Mouse (Mus musculus) forebrain, embryonic 14.5 days (tissue): ENCODE results near the gene Ak5. TPM values are rescaled to one million over a fixed set of nuclear protein-coding genes. Genes with fewer than 3 reads are reported as not detected.
"Not testable (repeated sequence)": the region's sequence is repeated elsewhere in the genome, so short reads cannot be mapped to it uniquely, and the experiment has no call there.

Source experiments
- ATAC-seq: fragments of 200-750 bp; cut with Nextera tagmentation; 2 replicates; pipeline ENCODE4 v1.8.0; 2017; ENCODE audit warnings: mild to moderate bottlenecking, moderate library complexity
- DNase-seq: peaks from one replicate; pipeline ENCODE4 v3.0.0-alpha.2; 2015; ENCODE audit warnings: low spot score
- H3K27ac ChIP-seq: fragments of 300-500 bp; sonication (generic); 2 replicates; pipeline ENCODE4 v1.5.1; 2014; ENCODE audit warnings: low read depth, mild to moderate bottlenecking, control low read depth, low read length, moderate library complexity
- H3K27me3 ChIP-seq: fragments of 300-500 bp; sonication (generic); replicated peaks from 2 replicates; pipeline ENCODE4 v1.6.1; 2014; ENCODE audit warnings: low read length, control low read depth, mixed read lengths; ENCODE audit not compliant: control insufficient read depth, insufficient read depth
- H3K36me3 ChIP-seq: fragments of 300-500 bp; sonication (generic); 2 replicates; pipeline ENCODE4 v1.6.1; 2014; ENCODE audit warnings: low read length, control low read depth; ENCODE audit not compliant: control insufficient read depth, insufficient read depth
- H3K4me1 ChIP-seq: fragments of 300-500 bp; sonication (generic); 2 replicates; pipeline ENCODE4 v1.6.1; 2014; ENCODE audit warnings: antibody characterized with exemption, low read length, control low read depth; ENCODE audit not compliant: control insufficient read depth, insufficient read depth
- H3K4me2 ChIP-seq: fragments of 300-500 bp; sonication (generic); 2 replicates; pipeline ENCODE4 v1.6.1; 2014; ENCODE audit warnings: mild to moderate bottlenecking, control low read depth, low read length
- H3K4me3 ChIP-seq: fragments of 300-500 bp; sonication (generic); 2 replicates; pipeline ENCODE4 v1.5.1; 2014; ENCODE audit warnings: low read depth, low read length, control low read depth
- H3K9ac ChIP-seq: fragments of 300-500 bp; sonication (generic); 2 replicates; pipeline ENCODE4 v1.6.1; 2014; ENCODE audit warnings: mild to moderate bottlenecking, low read length, control low read depth, moderate library complexity
- H3K9me3 ChIP-seq: fragments of 300-500 bp; sonication (generic); replicated peaks from 2 replicates; pipeline ENCODE4 v1.6.1; 2016; ENCODE audit warnings: low read length, control low read depth, mixed read lengths; ENCODE audit not compliant: control insufficient read depth
- WGBS: fragments of 180-500 bp; shearing (Covaris S2); extraction: QIAGEN DNeasy Blood & Tissue Kit; methylation state at CpG from one replicate; pipeline ENCODE4 v1.1.7; 2014; 5-methylcytosine and 5-hydroxymethylcytosine counted together
- polyA plus RNA-seq: library from polyadenylated mRNA; unstranded; fragments of >200 nt; fragmentation: Nextera tagmentation; extraction: Ambion mirVana; gene quantifications from 2 replicates; pipeline ENCODE4 v1.2.1, GENCODE M21; 2014

Ak5 gene
- polyA plus RNA-seq, 1 experiment from 2014 or later, result 4.9 TPM

- no peaks in the 10 kb centered on the region for H3K27me3 ChIP-seq
- H3K27ac ChIP-seq, result no peak overlapping the region
- no peak for DNase-seq
- H3K4me2 ChIP-seq, result no peak overlapping the region
- no peaks in the 10 kb centered on the region for H3K9me3 ChIP-seq
- no peaks in the 10 kb centered on the region for H3K4me1 ChIP-seq
- peaks cover 8% of the 10 kb centered on the region for H3K36me3 ChIP-seq
- no peak overlapping the region for H3K9ac ChIP-seq
- no peak overlapping the region for H3K4me3 ChIP-seq
- WGBS, result 95% methylated on average over 9 of the region's 9 CpGs
- ATAC-seq, result no peak
These were observed 201.3 kb downstream of the Ak5 start for GRCm38 (mm10) chr3:152466849-152467248.

- H3K36me3 ChIP-seq, result peaks cover 18% of the 10 kb centered on the region
- DNase-seq, result no peak
- no peaks in the 10 kb centered on the region for H3K4me1 ChIP-seq
- H3K9me3 ChIP-seq, result no peaks in the 10 kb centered on the region
- H3K27ac ChIP-seq, result no peak overlapping the region
- H3K4me3 ChIP-seq, result no peak overlapping the region
- no peak overlapping the region for H3K4me2 ChIP-seq
- H3K27me3 ChIP-seq, result no peaks in the 10 kb centered on the region
- H3K9ac ChIP-seq, result no peak overlapping the region
- ATAC-seq, result no peak
- WGBS, result 83% methylated on average over 6 of the region's 6 CpGs
These were observed 202.8 kb downstream of the Ak5 start for GRCm38 (mm10) chr3:152465338-152465737.

GRCm38 (mm10) chr3:152464462-152464861, 203.7 kb downstream of the Ak5 start:
- no peak overlapping the region for H3K9ac ChIP-seq
- H3K9me3 ChIP-seq, result no peaks in the 10 kb centered on the region
- 96% methylated on average over 3 of the region's 3 CpGs for WGBS
- ATAC-seq (0 out of 2 replicates have a peak, but pooled peaks have one; percentile 28), DNase-seq (no peak)
- peaks cover 20% of the 10 kb centered on the region for H3K36me3 ChIP-seq
- no peak overlapping the region for H3K27ac ChIP-seq
- H3K4me1 ChIP-seq, result no peaks in the 10 kb centered on the region
- H3K4me2 ChIP-seq, result no peak overlapping the region
- H3K4me3 ChIP-seq, result no peak overlapping the region
- H3K27me3 ChIP-seq, result no peaks in the 10 kb centered on the region

DNA sequence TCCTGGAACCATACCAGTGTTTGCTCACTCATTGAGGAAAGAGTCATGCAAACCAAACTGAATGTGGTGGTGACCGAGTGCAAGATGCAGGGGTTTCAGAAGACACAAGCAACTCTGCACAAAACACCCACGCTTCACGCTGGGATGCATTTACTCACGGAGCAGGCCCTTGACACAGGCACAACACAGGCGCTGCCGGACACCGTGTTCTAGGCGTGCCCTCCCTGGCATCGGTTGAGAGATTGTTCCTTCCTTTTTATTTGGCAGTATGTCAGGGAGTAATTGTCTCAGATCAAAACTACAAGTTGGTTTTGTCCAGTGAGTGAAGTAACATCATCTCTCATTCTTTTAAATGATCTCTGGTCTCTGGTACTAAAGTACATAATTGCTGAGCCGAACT, 205.3 kb downstream of the Ak5 start:
- ATAC-seq, result no peak
- H3K27ac ChIP-seq, result no peak overlapping the region
- peaks cover 29% of the 10 kb centered on the region for H3K36me3 ChIP-seq
- no peak overlapping the region for H3K9ac ChIP-seq
- H3K9me3 ChIP-seq, result no peaks in the 10 kb centered on the region
- DNase-seq, result no peak
- H3K27me3 ChIP-seq, result no peaks in the 10 kb centered on the region
- H3K4me3 ChIP-seq, result no peak overlapping the region
- H3K4me1 ChIP-seq, result no peaks in the 10 kb centered on the region
- H3K4me2 ChIP-seq, result no peak overlapping the region
- 93% methylated on average over 10 of the region's 10 CpGs for WGBS

- ATAC-seq, result no peak
- 88% methylated on average over 10 of the region's 10 CpGs for WGBS
- H3K27ac ChIP-seq, result no peak overlapping the region
These were observed 206.1 kb downstream of the Ak5 start for GRCm38 (mm10) chr3:152462038-152462547.

DNA sequence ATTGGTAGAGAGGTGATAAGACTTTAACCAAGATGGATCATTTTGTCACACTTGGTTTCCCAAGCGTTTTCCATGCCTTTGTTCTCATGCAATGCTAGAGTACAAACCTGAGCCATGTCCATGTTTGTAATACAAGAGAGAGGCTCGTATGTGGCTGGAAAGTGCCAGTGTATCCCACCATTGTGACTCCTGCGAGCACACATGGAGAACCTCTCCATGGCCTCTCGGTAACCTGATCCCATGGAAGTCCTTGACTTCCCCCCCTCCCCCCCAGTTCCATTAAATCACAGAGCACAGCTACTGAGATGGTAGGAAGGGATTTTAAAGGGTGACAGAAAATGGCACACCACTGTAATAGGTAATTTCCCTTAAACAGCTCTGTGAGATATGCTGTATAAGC, 207.4 kb downstream of the Ak5 start:
- WGBS, result 64% methylated on average over 4 of the region's 4 CpGs
- Histone ChIP-seq H3K4me3 (no peak overlapping the region), H3K9ac (no peak overlapping the region), H3K9me3 (no peaks in the 10 kb centered on the region), H3K27ac (no peak overlapping the region), H3K27me3 (no peaks in the 10 kb centered on the region), H3K4me2 (no peak overlapping the region), H3K4me1 (no peaks in the 10 kb centered on the region), H3K36me3 (peaks cover 49% of the 10 kb centered on the region)
- DNase-seq (no peak), ATAC-seq (no peak)

More at GRCm38 (mm10) chr3:152462038-152462547, 206.1 kb downstream of the Ak5 start:
- Histone ChIP-seq H3K36me3 (peaks cover 36% of the 10 kb centered on the region), H3K4me3 (no peak overlapping the region), H3K9me3 (no peaks in the 10 kb centered on the region), H3K4me2 (no peak overlapping the region), H3K27me3 (no peaks in the 10 kb centered on the region), H3K9ac (no peak overlapping the region), H3K4me1 (no peaks in the 10 kb centered on the region)
- no peak for DNase-seq

DNA sequence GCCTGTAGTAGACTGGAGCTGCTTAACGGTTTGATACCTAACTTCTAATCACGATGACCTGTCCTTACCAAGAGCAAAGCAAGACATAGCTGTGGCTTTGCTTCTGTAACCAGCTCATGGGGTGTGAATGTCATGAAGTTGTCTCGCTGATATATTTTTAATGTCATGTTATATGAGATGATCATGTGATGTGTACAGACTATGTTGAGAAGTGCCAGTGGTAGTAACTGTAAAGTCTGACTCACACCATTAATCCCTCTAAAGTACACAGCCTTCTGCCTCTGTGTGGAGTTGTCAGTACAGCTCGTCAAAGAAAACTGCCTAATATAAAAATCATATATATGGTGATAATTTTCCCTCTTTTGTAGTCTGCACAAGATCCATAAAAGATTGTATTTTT, 209.3 kb downstream of the Ak5 start:
- not testable (repeated sequence) for H3K4me1 ChIP-seq, H3K9ac ChIP-seq, H3K27me3 ChIP-seq, H3K27ac ChIP-seq, H3K4me2 ChIP-seq, ATAC-seq, H3K9me3 ChIP-seq, DNase-seq, H3K4me3 ChIP-seq
- WGBS, result 89% methylated on average over 4 of the region's 4 CpGs
- peaks cover 59% of the 10 kb centered on the region for H3K36me3 ChIP-seq

GRCm38 (mm10) chr3:152457308-152458035, 210.7 kb downstream of the Ak5 start:
- no peaks in the 10 kb centered on the region for H3K4me1 ChIP-seq
- no peak overlapping the region for H3K4me3 ChIP-seq
- ATAC-seq, result no peak
- peaks cover 62% of the 10 kb centered on the region for H3K36me3 ChIP-seq
- 93% methylated on average over 2 of the region's 2 CpGs for WGBS
- H3K9me3 ChIP-seq, result no peaks in the 10 kb centered on the region
- no peak overlapping the region for H3K9ac ChIP-seq
- no peak overlapping the region for H3K27ac ChIP-seq
- no peak for DNase-seq
- no peak overlapping the region for H3K4me2 ChIP-seq
- H3K27me3 ChIP-seq, result no peaks in the 10 kb centered on the region

DNA sequence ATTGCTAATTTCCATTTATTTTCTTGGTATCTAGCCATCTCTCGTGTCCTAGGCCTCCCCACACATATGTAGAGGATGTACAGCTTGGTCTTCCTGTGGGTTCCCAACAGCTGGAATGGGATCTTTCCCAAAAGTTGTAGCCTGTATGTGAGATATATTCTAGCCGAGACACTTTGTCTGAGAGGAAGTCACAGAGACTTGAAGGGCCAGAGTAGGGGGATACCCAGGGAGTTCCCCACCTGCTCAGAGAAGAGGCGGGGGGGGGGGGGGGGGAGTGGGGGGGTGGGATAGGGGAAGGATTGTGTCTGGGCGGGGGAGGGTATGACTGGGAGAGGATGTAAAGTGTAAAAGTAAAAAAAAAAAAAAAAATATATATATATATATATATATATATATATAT, 215.0 kb downstream of the Ak5 start:
- H3K36me3 ChIP-seq, result peaks cover 73% of the 10 kb centered on the region
- DNase-seq, result no peak
- 92% methylated on average over 3 of the region's 4 CpGs for WGBS

More for the DNA sequence above, 215.0 kb downstream of the Ak5 start:
- ATAC-seq, result no peak
- Histone ChIP-seq H3K9me3 (no peaks in the 10 kb centered on the region), H3K9ac (no peak overlapping the region), H3K4me1 (no peaks in the 10 kb centered on the region), H3K27me3 (no peaks in the 10 kb centered on the region), H3K27ac (no peak overlapping the region), H3K4me3 (no peak overlapping the region), H3K4me2 (no peak overlapping the region)
